Mouse (Mus musculus) C2C12 (cell line): ENCODE measurements around the gene Rnf144a.

Experiments
- CEBPB ChIP-seq: IDR thresholded peaks from one replicate; pipeline ENCODE4 v1.6.1; 2011; ENCODE audit warnings: low read depth, mild to moderate bottlenecking, control low read depth, moderate library complexity
- CTCF ChIP-seq: IDR thresholded peaks from one replicate; pipeline ENCODE4 v1.5.1; 2011; ENCODE audit not compliant: control insufficient read depth, insufficient read depth, insufficient read length
- MAX ChIP-seq: IDR thresholded peaks from one replicate; pipeline ENCODE4 v1.6.1; 2011; ENCODE audit warnings: mild to moderate bottlenecking, control low read depth
- MYOD1 ChIP-seq: IDR thresholded peaks from one replicate; pipeline ENCODE4 v1.6.1; 2011; ENCODE audit warnings: low read depth; ENCODE audit not compliant: control insufficient read depth, insufficient read length
- MYOG ChIP-seq: IDR thresholded peaks from one replicate; pipeline ENCODE4 v1.6.1; 2011; ENCODE audit not compliant: control insufficient read depth, insufficient read length; ENCODE audit errors: extremely low read depth
- USF1 ChIP-seq: IDR thresholded peaks from one replicate; pipeline ENCODE4 v1.6.1; 2011; ENCODE audit warnings: low read depth, mild to moderate bottlenecking, control low read depth, moderate library complexity

DNA sequence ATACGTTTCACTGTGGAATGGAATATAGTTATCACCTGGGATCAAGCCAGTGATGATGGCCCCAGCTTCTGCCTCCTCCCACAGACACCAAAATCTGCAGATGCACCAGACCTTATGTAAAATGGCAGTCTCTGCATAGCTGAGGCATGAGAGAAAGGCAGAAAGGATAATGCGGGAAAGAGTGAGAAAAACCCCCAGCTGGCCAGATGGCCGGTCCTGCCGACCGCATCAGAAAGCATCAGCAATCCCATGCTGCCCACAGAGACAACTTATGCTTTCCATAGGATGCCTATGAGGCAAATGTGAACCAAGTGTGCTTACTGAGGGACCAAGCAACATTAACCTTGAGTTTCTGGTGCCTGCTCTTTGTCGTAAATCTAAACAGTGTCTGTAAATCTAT lies 15.7 kb downstream of the Rnf144a start:
- TF ChIP-seq CTCF: no peak
- no peak for TF ChIP-seq MYOD1
- no peak for TF ChIP-seq CEBPB
- no peak for TF ChIP-seq USF1
- TF ChIP-seq MYOG: no peak
- TF ChIP-seq MAX: no peak
